Mouse (Mus musculus): Measurements from ENCODE around the gene Ptgfrn.

DNA sequence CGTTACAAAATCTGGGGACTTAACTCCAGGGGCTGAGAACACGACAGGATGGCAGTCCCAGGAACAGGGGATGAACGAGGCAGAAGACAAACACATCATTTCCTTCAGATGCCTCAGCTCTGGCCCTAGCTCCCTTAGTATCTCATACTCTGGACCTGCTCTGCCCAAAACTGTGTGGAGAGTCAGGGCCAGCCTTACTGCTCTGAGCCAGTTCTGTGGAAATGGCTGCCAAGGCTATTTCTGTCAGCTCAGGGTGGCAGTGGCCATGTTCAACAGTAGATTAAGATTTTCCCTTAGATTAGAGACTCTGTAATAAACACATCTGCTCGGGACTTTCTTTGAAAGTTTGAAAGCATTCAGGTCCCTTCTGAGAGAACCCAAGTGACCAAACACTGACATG is 58.5 kb downstream of the Ptgfrn start:
- TF ChIP-seq POLR2A (IDR thresholded peaks at IDR 0.05; ENCODE audit: insufficient read length, low read depth) (no peak), REST (IDR thresholded peaks at IDR 0.05; ENCODE audit: insufficient read depth, insufficient read length) (no peak), MAX (IDR thresholded peaks at IDR 0.05; ENCODE audit: low read depth) (no peak), MYOG (IDR thresholded peaks at IDR 0.05; ENCODE audit: control insufficient read depth in 1 of 3, insufficient read depth in 1 of 3, insufficient read length in 2 of 3, low read depth in 2 of 3) (no peak), POLR2AphosphoS2 (IDR thresholded peaks at IDR 0.05; ENCODE audit: insufficient read length, low read depth) (no peak), USF1 (IDR thresholded peaks at IDR 0.05; ENCODE audit: low read depth) (no peak), TCF3 (IDR thresholded peaks at IDR 0.05; ENCODE audit: insufficient read length, low read depth) (no peak), CEBPB (IDR thresholded peaks at IDR 0.05; ENCODE audit: insufficient read depth, poor library complexity, severe bottlenecking) (no peak), SRF (IDR thresholded peaks at IDR 0.05; ENCODE audit: control insufficient read depth, insufficient read length, low read depth) (no peak)

Data from myocyte (in vitro differentiated cells).